Mouse (Mus musculus) CD4-positive, CD25-positive, alpha-beta regulatory T cell, adult 2 months (primary cell): ENCODE measurements at regions not wholly inside any gene's neighbourhood (a gene's known extent, or its start where the extent isn't known, plus 50 kb on each side); places are given as distances from the start of the nearest gene placed in this dataset.
"Not testable (repeated sequence)": the region's sequence is repeated elsewhere in the genome, so short reads cannot be mapped to it uniquely, and the experiment has no call there.

Source experiments
- DNase-seq: peaks from one replicate; pipeline ENCODE4 v3.0.0-alpha.2; 2012; ENCODE audit warnings: low read depth, low spot score

DNA sequence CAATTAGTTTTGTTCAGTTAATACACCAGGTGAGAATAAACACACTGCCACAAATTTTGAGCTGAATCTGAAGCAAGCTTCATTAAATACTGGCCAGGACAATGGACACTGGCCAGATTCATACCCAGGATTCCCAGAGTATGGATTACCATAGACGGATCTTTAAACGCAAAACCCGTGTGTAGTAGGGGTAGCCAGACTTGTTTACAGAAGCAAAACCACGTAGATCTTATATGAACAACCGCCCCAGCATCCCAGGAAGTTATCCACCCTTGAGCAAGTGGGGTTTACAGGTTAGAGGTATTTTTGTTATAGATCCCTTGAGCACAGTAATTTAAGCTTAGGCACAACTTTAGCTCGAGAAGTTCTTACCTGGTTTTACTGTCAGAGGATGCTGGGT lies 71.1 kb upstream of the Ezr start:
- no peak for DNase-seq

DNA sequence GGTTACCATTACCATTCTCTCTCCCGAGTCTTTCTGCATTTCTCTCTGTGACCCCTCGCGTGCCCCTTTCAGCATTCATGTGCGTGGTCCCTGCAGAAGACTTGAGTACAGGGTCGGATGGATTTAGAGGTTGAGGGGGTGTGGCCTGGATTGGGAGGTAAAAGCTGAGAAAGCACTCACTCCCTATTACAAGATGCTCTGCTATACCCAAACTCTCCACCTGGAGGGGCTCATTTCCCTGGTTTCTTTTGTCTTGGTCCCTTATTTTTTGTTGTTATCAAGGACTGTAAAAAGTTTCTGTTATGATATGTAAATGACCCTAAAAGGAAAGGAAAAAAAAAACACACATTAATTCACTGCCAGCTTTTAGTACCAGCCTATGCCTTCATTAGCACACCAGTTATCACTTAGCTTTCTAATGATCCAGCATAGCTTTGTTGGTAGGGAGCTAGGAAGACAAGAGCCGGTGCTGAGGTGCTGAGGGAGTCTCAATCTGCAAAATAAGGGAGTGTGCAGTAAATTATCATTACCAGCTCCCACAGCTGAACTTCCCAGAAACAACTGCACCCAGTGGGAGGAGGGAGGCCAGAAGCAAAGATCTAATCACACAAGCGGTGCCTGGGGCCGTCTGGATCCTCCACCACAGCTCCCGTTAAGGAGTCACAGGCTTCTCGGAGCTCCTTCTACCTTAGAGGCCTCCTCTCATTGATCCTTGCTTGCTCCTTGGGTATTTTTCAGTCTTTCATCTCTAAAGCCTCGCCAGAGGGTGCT lies 69.8 kb upstream of the Ezr start:
- DNase-seq: peak; percentile 47

DNA sequence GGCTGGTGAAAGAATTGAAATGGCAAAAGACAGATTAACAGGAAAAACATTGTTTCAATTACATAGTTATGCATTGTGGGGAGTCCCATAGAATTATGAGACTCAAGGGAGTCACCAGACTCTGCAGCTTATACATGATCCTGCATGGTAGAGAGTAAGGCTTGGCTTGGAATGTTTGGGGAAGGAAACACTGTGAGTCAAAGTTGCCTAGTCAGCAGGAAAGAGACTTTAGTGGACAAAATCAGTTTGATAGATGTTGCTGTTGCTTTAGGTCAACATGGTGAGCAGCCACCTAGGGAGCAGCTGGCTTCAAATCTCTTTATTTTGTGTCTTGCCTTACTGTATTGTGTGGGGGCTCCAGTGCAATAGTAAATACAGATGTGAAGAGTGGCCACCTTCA lies 67.9 kb upstream of the Ezr start:
- DNase-seq: no peak

- DNase-seq: not testable (repeated sequence)
These were observed 59.3 kb upstream of the Ezr start for GRCm38 (mm10) chr17:6841781-6842465.

DNA sequence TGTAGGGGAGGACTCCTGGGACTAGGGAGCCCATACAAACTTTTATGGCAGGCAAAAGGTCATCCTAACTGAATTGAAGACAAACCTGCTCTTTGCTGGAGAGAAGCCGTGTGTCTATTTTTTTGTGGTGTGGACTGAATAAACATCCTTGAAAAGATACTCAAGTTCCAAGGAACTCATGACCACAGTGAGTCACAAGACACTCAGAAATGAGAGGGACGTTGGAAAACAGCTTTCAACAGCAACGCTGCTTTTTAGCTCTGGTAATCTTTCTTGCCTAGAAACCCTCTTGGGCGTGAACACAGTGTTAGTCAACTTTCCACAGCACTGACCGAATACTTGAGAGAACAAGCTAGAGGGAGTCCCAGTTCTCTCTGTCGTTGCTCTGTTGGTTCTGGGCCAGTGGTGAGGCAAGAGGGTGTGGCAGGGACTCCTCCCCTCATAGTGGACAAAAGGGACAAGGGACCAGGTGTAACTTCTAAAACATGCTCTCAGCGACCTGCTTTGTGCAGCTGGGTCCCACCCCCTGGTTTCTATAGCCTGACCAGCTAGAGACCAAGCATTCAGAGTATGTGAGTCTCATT lies 52.8 kb upstream of the Ezr start:
- no peak for DNase-seq
